Mouse (Mus musculus) testis, postnatal 10 days (tissue): ENCODE measurements around the gene Stat5a.
A peak's percentile ranks its signal among the peaks of the same experiment; 100 is the strongest.

Experiments used
- DNase-seq: peaks from one replicate; pipeline ENCODE4 v3.0.0; 2021; ENCODE audit warnings: low spot score

The Stat5a gene

GRCm38 (mm10) chr11:100858935-100859578, at the start of gene Stat5a:
Gene Stat5a (plus strand): TSS chr11:100859351.
- peak; percentile 72 for DNase-seq

GRCm38 (mm10) chr11:100810516-100810915, 48.6 kb upstream of the Stat5a start:
- no peak for DNase-seq

GRCm38 (mm10) chr11:100811132-100811531, 48.0 kb upstream of the Stat5a start:
- DNase-seq: no peak

- DNase-seq: no peak
Measured at GRCm38 (mm10) chr11:100814498-100814897, 44.7 kb upstream of the Stat5a start.

- no peak for DNase-seq
Measured at GRCm38 (mm10) chr11:100816342-100816741, 42.8 kb upstream of the Stat5a start.

GRCm38 (mm10) chr11:100816801-100817200, 42.4 kb upstream of the Stat5a start:
- no peak for DNase-seq

- DNase-seq: no peak
Measured at GRCm38 (mm10) chr11:100817311-100817710, 41.8 kb upstream of the Stat5a start.

- no peak for DNase-seq
Measured at GRCm38 (mm10) chr11:100818359-100819012, 40.7 kb upstream of the Stat5a start.

- no peak for DNase-seq
Measured at GRCm38 (mm10) chr11:100819048-100819447, 40.1 kb upstream of the Stat5a start.

GRCm38 (mm10) chr11:100819626-100820025, 39.5 kb upstream of the Stat5a start:
- DNase-seq: no peak

GRCm38 (mm10) chr11:100820047-100820446, 39.1 kb upstream of the Stat5a start:
- DNase-seq: no peak

GRCm38 (mm10) chr11:100821605-100822220, 37.4 kb upstream of the Stat5a start:
- no peak for DNase-seq

- DNase-seq: no peak
Measured at GRCm38 (mm10) chr11:100822365-100822764, 36.8 kb upstream of the Stat5a start.

- no peak for DNase-seq
Measured at GRCm38 (mm10) chr11:100823543-100824313, 35.4 kb upstream of the Stat5a start.

GRCm38 (mm10) chr11:100824496-100824895, 34.7 kb upstream of the Stat5a start:
- DNase-seq: no peak

GRCm38 (mm10) chr11:100825451-100825850, 33.7 kb upstream of the Stat5a start:
- DNase-seq: no peak

- DNase-seq: no peak
Measured at GRCm38 (mm10) chr11:100826161-100826866, 32.8 kb upstream of the Stat5a start.

GRCm38 (mm10) chr11:100828676-100829151, 30.4 kb upstream of the Stat5a start:
- no peak for DNase-seq

GRCm38 (mm10) chr11:100829691-100830090, 29.5 kb upstream of the Stat5a start:
- DNase-seq: no peak

GRCm38 (mm10) chr11:100831396-100831795, 27.8 kb upstream of the Stat5a start:
- no peak for DNase-seq

- no peak for DNase-seq
Measured at GRCm38 (mm10) chr11:100833466-100833865, 25.7 kb upstream of the Stat5a start.
